Mouse (Mus musculus): ENCODE results near the gene Mboat2.

GRCm38 (mm10) chr12:24930760-24931159 is 100.1 kb downstream of the Mboat2 start:
- TF ChIP-seq CTCF (IDR thresholded peaks at IDR 0.05; ENCODE audit: borderline replicate concordance, insufficient read depth, low read length) (no peak), POLR2A (IDR thresholded peaks at IDR 0.05; ENCODE audit: low read depth, low read length) (no peak)
